Mouse (Mus musculus) left cerebral cortex, postnatal 10 days (tissue): ENCODE results near the gene Gm49405. TPM values are rescaled to one million over a fixed set of nuclear protein-coding genes. Genes with fewer than 3 reads are reported as not detected.
"Not testable (repeated sequence)": the region's sequence is repeated elsewhere in the genome, so short reads cannot be mapped to it uniquely, and the experiment has no call there.

Source experiments
- DNase-seq, 2 experiments: peaks; one replicate each; pipeline ENCODE4 v3.0.0; 2021 to 2022; ENCODE audit warnings: low spot score in 2 of 2, mixed read lengths in 1 of 2; ENCODE audit errors: extremely low spot score in 1 of 2
- intact Hi-C: fragments of 180-260 bp; cut with DNase I; formaldehyde crosslinking; loops from one replicate; pipeline ENCODE4 v1.15.1; 2025
- total RNA-seq, 2 experiments: library from RNA; stranded (reverse); gene quantifications; 2 replicates each; pipeline ENCODE4 v1.2.3; 2021

Gene Gm49405
- total RNA-seq, 2 experiments from 2014 or later, result 0.81 to 1.4 TPM

DNA sequence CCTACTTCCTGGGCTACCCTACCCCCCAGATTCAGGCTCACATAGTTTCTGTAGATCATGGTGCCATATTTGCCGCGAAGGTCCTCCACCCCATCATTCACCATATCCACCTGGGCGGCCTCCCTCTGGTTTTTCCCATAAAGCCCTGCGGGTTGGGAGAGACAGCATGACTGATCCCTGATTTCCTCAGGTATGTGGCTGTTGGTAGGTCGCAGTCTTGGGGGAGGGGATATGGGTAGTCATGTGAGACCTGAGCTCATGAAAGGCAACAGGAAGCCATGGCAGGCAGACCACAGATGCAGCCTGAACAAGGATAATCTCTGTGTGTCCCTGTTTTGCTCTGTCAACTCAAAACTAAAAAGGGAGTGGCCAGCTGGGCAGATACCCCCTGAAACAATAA, 40.5 kb downstream of the Gm49405 start:
- peak in 1 of 2 experiments; percentile 18 for DNase-seq
- intact Hi-C loops, result not testable (repeated sequence)

DNA sequence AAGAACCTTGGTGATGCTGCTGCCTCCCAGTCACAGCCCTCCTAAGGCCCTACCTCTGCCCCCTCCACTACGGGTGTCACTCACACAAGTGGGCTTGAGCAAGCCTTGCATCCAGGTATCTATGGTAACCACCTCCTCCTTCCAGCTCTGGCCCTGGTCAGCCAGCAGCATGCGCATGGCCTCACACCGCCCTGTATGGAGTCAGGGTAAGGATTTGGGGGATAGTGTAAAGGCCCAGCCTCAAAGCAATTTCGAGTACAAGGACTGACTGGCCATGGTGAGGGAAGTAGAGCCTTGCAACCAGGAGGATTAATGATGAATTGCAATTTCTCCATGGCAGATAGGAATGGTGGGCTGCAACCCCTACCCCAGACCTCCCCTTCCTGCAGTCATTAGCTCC, 41.1 kb downstream of the Gm49405 start:
- intact Hi-C loops, result not testable (repeated sequence)
- DNase-seq, result peak in 1 of 2 experiments; percentile 18

DNA sequence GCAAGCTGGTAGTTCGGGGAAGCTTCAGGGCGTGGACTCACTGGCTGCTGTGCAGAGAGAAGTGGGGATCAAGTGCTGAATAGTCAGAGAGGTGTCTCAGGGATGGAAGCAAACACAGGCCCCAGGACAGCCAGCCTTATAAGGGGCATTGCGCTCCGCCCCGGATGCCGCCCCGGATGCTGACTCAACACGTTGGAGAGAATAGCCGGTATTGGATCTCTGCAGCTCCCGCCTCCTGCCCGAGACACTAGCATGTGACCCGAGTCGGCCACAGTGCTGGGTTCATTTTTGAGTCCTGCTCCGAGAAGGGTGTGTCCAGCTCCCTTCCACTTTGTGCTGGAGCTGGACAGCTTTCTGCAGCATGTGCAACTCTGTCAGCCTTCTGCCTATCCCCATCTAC, 41.7 kb downstream of the Gm49405 start:
- intact Hi-C loops, result no loop called here
- DNase-seq, result peak in 1 of 2 experiments; percentile 68

DNA sequence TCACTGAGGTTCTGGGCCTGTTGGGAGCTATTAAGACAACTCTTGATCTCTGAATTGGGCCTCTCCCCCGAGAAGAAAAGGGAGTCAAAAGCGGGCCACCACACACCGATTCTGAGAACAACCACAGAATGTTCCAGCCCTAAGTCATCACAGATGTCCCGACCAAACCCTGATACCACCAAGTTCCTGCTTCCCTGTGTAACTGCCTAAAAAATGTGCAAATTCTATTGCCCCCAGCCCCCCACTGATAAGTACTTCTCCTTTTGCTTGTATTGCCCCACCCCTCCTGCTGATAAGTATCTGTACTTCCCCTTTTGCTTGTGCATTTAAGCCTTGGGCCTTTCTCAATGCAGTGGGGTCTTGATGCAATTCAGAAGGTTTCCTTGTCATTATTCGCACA, 43.7 kb downstream of the Gm49405 start:
- intact Hi-C loops, result not testable (repeated sequence)

DNA sequence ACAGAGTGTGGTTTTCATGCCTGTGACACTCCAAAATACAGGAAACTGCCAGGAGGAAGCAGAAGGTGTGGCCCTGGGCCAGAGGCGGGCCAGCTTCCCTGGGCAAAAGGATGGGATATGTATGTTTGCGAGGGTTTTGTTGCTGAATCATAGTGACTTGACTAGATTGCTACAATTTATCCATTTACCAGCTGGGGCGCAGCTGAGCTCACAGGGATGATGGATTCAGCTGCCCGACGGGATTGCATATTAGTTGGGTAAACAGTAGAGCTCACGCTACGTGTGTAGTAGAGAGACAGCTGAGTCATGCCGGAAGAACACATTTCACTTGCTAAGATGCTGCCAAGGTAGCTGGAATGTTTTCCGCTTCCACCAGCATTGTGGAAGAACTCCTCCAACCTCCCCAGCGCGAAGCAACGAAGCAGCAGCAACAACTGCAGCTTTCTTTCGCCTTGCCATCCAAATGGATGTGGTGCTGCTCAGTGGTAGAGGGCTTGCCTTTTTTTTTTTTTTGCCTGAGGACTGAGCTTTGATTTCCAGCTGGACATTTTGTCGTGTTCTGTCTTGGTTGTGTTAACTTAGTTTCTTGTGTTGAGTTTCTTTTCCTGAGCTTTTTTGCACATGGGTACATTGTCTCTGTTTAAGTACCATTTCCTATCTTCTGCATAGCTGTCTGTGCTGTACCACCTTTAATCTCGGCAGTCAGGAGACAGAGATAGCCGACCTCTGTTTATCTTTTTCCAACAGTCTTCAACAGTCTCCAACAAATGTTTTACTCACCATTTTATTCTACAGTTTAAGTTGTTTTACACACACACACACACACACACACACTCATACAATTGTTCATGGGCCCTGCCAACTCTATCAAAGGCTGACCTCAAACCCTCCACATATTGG, 45.8 kb downstream of the Gm49405 start, which contains the start of gene Gstp2:
TSS of gene Gstp2 (minus strand) at position 58 of the 900 bp plus-strand sequence.
- intact Hi-C loops, result no loop called here
- peak; percentile 76 to 87 for DNase-seq

More for the DNA sequence above, 43.7 kb downstream of the Gm49405 start:
- not testable (repeated sequence) for DNase-seq

DNA sequence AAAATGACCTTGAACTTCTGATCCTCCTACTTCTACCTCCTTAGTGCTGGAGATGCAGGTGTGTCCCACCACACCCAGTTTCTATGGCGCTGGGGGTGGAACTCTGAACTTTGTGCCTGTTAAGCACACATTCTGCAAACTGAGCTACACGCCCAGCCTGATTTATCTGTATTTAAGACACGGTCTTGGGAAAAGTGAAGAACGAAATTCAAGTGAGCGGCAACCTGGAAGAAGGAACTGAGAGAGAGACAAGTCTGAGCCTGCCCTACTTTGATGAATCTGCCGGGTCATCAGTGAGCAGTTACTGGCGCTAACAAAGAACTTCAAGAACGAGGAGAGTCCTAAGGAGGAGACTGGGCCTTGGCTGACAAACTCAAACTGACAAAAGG, 46.4 kb downstream of the Gm49405 start:
- intact Hi-C loops, result no loop called here
- DNase-seq, result no peak

DNA sequence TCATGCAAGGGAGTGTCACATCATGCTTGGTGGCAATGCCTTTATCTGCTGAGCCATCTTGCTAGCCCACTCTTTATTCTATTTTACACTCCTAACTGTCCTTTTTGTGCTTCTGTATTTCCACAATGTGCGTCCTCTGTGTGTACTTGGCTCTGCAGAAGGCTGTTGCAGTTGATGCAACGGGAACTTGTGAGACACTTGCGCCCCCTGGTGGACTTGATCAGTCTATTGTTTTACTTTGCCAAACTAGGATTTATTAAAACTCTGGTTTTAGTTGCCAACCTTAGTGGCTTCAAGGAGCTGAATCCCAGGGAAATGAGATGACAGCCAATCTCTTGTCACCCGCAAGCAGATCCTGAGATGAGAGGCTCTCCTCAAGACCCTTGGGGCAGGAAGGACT, 47.4 kb downstream of the Gm49405 start:
- intact Hi-C loops, result no loop called here
- peak; percentile 48 to 81 for DNase-seq

DNA sequence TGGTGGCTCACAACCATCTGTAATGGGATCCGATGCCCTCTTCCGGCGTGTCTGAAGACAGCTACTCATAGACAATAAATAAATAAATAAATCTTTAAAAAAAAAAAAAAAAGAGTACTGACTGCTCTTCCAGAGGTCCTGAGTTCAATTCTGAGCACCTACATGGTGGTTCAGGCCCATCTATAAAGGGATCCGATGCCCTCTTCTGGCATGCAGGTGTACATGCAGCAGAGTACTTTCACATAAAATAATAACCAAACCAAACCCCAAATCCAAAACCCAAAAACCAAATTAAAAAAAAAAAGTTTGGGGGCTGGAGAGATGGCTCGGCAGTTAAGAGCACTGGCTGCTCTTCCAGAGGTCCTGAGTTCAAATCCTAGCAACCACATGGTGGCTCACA, 48.6 kb downstream of the Gm49405 start:
- intact Hi-C loops, DNase-seq: not testable (repeated sequence)

DNA sequence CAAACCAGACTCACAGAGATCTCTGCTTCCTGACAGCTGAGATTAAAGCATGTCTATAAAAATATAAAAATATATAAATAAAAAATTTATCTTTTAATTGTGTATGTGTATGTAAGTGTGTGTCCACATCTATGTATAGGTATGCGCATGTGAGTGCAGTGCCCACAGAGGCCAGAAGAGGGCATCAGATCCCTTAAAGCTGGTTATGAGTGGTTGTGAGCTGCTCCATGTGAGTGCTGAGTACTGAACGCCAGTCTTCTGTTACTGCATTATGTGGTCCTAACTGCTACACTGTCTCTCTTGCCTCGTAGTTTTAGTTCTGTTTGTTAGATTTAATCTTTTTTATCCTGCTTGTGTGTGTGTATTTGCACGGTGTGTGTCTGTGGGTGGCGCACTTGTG, 50.6 kb downstream of the Gm49405 start:
- intact Hi-C loops, result loop anchor here (5.0 kb wide), 1 partner anchor 36 kb away; no protein-coding TSS in a partner anchor
- DNase-seq, result no peak

DNA sequence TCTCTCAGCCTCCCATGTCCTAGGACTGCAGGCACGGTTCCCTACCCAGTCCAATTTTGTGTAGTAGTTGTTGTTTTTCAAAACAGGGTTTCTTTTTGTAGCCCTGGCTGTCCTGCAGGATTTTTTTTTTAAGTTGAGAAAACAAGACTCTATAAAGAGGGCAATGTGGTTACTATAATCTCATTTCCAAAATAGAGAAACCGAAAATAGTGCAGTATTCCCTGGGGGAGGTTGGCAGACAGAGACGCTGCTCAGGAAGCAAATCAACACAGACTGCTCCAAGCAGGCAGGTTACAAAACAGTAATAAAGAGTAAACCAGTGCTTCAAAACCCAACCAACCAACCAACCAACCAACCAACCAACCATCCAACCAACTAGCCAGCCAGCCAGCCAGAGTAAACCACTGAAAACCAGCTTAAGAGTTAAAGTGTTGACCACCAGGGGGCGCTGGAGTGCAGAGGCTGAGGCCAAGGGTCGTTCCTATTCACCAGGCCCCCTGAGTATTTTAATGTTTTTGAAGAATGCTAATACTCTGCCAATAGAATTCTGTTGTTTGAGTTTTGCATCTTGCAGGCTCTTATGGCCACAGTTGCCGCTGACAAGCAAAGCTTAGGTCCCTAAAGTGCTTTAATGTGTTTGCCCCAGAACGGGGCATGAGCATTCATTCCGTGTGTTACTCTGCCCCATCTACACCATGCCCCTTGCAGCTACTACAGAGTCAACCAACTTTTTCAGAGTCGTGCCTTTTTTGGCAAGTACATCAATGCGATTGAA, 51.5 kb downstream of the Gm49405 start:
- peak in 1 of 2 experiments; percentile 71 for DNase-seq
- intact Hi-C loops, result loop anchor here (5.0 kb wide), 1 partner anchor 35 kb away; no protein-coding TSS in a partner anchor

DNA sequence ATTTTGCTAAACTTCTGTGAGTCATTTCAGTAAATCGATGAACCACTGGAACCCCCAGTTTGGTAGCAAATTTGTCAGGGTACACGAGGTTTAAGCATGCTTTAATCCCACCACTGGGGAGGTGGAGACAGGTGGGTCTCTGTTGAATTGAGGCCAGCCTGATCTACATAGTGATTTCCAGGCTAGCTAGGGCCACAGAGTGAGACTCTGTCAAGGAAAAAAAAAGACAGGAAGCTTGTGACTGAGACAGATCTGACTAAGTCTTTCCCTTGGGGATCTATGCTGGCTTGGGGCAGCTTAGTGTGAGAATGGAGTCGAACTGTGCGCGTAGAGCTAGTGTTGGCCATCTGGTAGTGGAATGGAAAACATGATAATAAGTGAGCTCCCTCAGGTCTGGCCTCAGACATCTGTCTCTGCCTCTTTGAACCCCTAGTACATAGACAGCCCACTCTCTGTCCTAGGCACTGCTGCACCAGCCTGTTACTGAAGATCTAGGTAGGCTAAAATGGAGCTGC, 52.1 kb downstream of the Gm49405 start:
- intact Hi-C loops, result loop anchor here (5.0 kb wide), 1 partner anchor 35 kb away; no protein-coding TSS in a partner anchor
- no peak for DNase-seq

DNA sequence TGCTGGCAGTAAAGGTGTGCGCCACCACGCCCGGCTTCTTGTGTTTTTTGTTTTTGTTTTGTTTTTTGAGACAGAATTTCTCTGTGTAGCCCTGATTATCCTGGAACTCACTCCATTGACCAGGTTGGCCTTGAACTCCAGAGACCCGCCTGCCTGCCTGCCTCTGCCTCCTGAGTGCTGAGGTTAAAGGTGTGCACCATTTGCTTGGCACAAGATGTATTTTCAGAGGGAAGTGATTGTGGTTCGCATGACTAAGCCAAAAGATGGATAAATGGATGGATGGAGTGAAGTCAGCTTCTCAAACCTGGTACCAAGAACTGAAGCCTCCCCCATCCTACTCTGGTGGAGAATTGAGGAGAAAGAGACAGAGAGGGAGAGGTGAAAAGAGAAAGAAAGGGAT, 54.2 kb downstream of the Gm49405 start:
- no peak for DNase-seq
- intact Hi-C loops, result loop anchor here (5.0 kb wide), 1 partner anchor 33 kb away; no protein-coding TSS in a partner anchor

Other genes with a start within 250 kb of the Gm49405 start
- 10 to 100 TPM; 56.2 to 62.9 TPM for gene Kmt5b, start 233.2 kb upstream of the Gm49405 start, total RNA-seq
- gene Chka, start 148.9 kb upstream of the Gm49405 start, total RNA-seq, result 10 to 100 TPM; 77.3 to 93.0 TPM
- 10 to 100 TPM; 14.2 to 22.4 TPM for gene Tcirg1, start 93.5 kb upstream of the Gm49405 start, total RNA-seq
- 100 to 1,000 TPM; 123 to 130 TPM for gene Ndufs8, start 87.9 kb upstream of the Gm49405 start, total RNA-seq
- gene Aldh3b1, start 70.8 kb upstream of the Gm49405 start, total RNA-seq, result 1 to 10 TPM; 1.5 to 1.7 TPM
- 10 to 100 TPM; 15.0 to 16.3 TPM for gene Unc93b1, start 65.4 kb upstream of the Gm49405 start, total RNA-seq
- not detected for gene Aldh3b3, start 42.0 kb upstream of the Gm49405 start, total RNA-seq
- gene Aldh3b2, start 28.3 kb upstream of the Gm49405 start, total RNA-seq, result 1 to 10 TPM; 2.3 to 2.4 TPM
- 1 to 10 TPM; 1.7 to 1.8 TPM for gene Acy3, start 14.1 kb upstream of the Gm49405 start, total RNA-seq
- gene Tbx10, start 7.9 kb upstream of the Gm49405 start, total RNA-seq, result not detected
- gene Nudt8, start within 50 bp of the Gm49405 start, total RNA-seq, result 10 to 100 TPM in 1 of 2 experiments, 1 to 10 TPM in 1; 9.7 to 11.2 TPM
- 1 to 10 TPM; 3.3 to 4.1 TPM for gene Doc2g, start 2.7 kb downstream of the Gm49405 start, total RNA-seq
- gene Ndufv1, start 12.2 kb downstream of the Gm49405 start, total RNA-seq, result 100 to 1,000 TPM; 209 to 221 TPM
- gene Gstp1, start 37.4 kb downstream of the Gm49405 start, total RNA-seq, result 100 to 1,000 TPM; 226 to 232 TPM
- gene Gstp2, start 45.4 kb downstream of the Gm49405 start, total RNA-seq, result 10 to 100 TPM; 21.7 to 24.2 TPM
- gene Gstp3, start 58.9 kb downstream of the Gm49405 start, total RNA-seq, result not detected
- not detected for gene Cabp2, start 81.0 kb downstream of the Gm49405 start, total RNA-seq
- gene Cdk2ap2, start 96.6 kb downstream of the Gm49405 start, total RNA-seq, result 10 to 100 TPM; 20.4 to 21.6 TPM
- gene Pitpnm1, start 99.4 kb downstream of the Gm49405 start, total RNA-seq, result 100 to 1,000 TPM; 234 to 237 TPM
- gene Aip, start 125.2 kb downstream of the Gm49405 start, total RNA-seq, result 10 to 100 TPM; 74.2 to 83.5 TPM
- gene Gpr152, start 139.2 kb downstream of the Gm49405 start, total RNA-seq, result not detected
- gene Cabp4, start 143.4 kb downstream of the Gm49405 start, total RNA-seq, result under 1 TPM in 1 of 2 experiments, not detected in 1; 0.24 TPM
- 10 to 100 TPM; 80.4 to 92.7 TPM for gene Coro1b, start 148.0 kb downstream of the Gm49405 start, total RNA-seq
- gene Ptprcap, start 153.0 kb downstream of the Gm49405 start, total RNA-seq, result 1 to 10 TPM in 1 of 2 experiments, under 1 TPM in 1; 0.65 to 2.0 TPM
- 10 to 100 TPM; 34.1 to 35.0 TPM for gene Rps6kb2, start 162.7 kb downstream of the Gm49405 start, total RNA-seq
- gene Carns1, start 174.9 kb downstream of the Gm49405 start, total RNA-seq, result 1 to 10 TPM; 3.1 to 3.5 TPM
- gene Tbc1d10c, start 190.7 kb downstream of the Gm49405 start, total RNA-seq, result 1 to 10 TPM; 2.0 to 3.5 TPM
- 100 to 1,000 TPM; 331 to 336 TPM for gene Ppp1ca, start 191.4 kb downstream of the Gm49405 start, total RNA-seq
- 1 to 10 TPM; 8.9 to 9.3 TPM for gene Rad9a, start 201.0 kb downstream of the Gm49405 start, total RNA-seq
- gene Clcf1, start 213.6 kb downstream of the Gm49405 start, total RNA-seq, result 1 to 10 TPM; 1.5 to 1.7 TPM
- not detected for gene AC109138.7, start 213.7 kb downstream of the Gm49405 start, total RNA-seq
- gene Pold4, start 231.3 kb downstream of the Gm49405 start, total RNA-seq, result 10 to 100 TPM; 12.8 to 16.2 TPM